Mouse (Mus musculus) testis, postnatal 14 days (tissue): ENCODE results near the gene Pgk1.

ENCODE experiments used
- DNase-seq: peaks from one replicate; pipeline ENCODE4 v3.0.0; 2021; ENCODE audit warnings: low spot score

The Pgk1 gene

GRCm38 (mm10) chrX:106219171-106220032, 32.5 kb downstream of the Pgk1 start:
- DNase-seq = peak; percentile 77

- peak; percentile 55 for DNase-seq
Observed at GRCm38 (mm10) chrX:106221058-106221457, 34.2 kb downstream of the Pgk1 start, which contains the start of gene Taf9b. Gene Taf9b (minus strand): TSS chrX:106221158.
